Mouse (Mus musculus): ENCODE measurements at regions not wholly inside any gene's neighbourhood (a gene's known extent, or its start where the extent isn't known, plus 50 kb on each side); places are given as distances from the start of the nearest gene placed in this dataset.
A peak's percentile ranks its signal among the peaks of the same experiment; 100 is the strongest.

DNA sequence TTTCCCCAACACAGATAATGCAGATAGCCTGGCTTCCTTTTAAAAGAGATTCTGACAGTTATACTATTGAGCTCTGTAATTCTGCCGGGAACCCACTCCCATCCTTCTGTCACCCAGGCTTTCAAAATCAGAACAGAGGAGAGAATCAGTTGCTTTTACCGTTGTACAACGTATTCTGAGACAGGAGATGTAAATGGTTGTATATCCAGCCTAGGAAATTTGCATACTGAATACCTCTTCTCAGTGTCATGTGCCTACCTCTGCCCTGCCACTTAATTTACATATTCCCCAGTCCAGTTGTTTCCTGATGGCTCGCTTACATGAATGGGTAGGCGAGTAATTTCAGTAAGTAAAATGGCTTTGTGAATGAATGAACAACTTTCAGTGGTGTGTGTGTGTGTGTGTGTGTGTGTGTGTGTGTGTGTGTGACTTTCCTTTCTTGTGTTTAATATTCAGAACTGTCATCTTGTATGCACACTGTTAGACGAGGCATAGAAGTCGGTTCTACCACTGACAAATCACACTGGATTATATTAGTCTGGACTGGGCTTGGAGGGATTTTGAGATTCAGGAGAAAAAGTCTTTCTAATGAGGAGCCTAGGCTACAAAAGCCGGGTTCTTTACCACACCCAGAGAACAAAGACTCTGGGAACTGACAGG, 282.2 kb upstream of the Cdh6 start:
- no peak for DNase-seq
- intact Hi-C loops (cut with DNase I) = no loop called here

DNA sequence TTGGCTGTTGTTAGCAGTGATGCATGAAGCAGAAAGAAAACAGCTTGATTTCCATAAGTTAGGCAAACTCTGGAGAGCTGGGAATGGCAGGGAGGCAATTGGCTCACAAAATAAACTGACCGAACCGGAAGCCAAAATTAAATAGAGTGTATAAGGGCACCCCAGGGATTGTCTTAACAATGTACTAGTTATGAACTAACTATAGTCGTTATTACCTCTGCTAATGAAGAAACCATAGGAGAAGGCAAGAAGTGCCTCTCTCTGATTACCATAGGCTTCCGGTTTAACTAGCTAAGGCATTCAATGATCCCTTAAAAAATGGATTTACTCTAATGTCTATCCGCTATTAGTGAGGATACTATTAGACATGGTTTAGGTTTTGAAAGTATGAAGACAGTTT, 276.9 kb upstream of the Cdh6 start:
- intact Hi-C loops (cut with DNase I) = no loop called here
- no peak for DNase-seq

DNA sequence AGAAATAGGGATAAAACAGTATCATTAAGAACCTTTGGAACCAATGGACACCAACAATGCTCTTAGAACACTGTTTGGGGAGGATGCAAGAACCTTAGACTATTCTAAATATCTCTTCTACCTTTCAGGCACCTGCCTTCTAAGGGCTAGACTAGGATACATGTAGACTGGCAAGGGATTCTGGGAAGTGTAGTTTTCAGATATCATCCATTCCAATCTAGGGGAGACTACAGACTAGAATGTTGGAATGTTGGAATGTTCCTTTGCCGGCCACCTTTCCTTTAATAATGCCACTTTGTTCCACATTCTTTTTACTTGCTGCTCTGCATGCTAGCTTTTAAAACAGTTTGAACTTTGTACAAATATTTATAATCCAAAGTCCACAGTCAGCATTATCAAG, 261.1 kb upstream of the Cdh6 start:
- intact Hi-C loops (cut with DNase I) = no loop called here

DNA sequence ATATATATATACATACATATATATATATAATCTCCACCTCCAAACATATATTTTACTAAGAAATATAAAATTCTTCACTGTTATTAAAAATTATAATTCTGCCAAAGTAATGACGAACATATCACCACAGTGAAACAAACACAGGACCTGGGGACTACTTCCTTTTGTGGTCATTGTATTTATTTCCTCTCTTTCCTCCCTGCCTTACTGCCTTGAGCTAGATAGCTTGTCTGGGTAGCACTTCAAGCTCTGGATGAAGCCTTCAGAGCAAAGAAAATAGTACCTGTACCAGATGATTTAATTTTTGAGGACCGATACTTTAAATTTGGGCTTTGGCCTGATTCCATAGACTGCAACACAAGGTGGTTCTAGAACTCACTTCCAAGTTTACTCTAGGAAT, 259.5 kb upstream of the Cdh6 start:
- intact Hi-C loops (cut with DNase I) = no loop called here

More for the DNA sequence above, 261.1 kb upstream of the Cdh6 start:
- DNase-seq = no peak

DNA sequence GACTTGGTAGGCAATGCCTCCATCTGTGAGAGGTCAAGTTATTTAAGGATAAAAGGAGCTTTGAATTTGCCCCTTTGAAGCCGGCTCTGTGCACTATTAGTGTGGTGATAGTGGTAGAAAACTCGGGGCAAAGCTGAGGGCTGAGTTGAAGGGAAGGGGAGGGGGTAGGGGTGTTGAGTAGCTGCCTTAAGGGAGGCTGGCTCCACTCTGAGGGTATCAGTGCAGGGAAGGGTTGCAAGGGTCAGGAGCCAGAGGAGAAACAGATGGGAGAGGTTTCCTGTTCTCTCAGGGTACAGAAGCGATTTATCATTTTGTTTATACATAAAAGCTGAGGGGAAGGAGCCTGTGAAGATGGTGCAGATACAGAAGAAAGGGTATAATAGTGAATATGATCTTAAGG, 246.1 kb upstream of the Cdh6 start:
- DNase-seq = no peak
- intact Hi-C loops (cut with DNase I) = no loop called here

More for the DNA sequence above, 259.5 kb upstream of the Cdh6 start:
- no peak for DNase-seq

DNA sequence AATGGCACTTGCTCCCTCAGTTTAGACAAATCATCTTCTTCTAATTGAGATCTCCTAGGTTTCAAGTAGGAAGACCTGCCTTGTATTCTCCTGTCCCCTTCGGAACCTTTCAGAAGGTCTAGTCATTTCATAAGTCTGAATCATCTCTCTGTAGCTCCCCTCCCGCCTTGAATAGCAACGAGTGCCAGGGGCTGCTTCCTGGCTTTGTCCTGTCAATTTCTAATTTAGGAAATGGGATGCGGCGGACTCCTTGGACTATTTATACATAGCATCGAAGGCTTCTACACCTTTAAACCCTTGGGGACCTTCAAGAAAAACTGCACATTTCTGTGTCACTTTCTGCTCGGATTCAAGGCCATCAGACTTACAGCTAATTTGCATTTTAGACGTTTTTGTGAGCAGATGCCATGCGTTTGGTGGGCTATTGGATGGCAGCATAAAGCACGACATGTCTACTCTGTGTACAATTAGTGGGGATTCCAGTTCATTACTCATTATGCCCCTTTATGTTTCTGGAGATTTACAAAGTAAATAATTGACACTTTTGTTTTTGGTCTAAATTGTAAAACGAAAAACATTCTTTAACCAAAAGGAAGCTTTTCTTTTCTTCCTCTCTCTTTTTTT, 236.7 kb upstream of the Cdh6 start:
- peak in 1 of 2 experiments; percentile 3 for DNase-seq
- intact Hi-C loops (cut with DNase I) = no loop called here

DNA sequence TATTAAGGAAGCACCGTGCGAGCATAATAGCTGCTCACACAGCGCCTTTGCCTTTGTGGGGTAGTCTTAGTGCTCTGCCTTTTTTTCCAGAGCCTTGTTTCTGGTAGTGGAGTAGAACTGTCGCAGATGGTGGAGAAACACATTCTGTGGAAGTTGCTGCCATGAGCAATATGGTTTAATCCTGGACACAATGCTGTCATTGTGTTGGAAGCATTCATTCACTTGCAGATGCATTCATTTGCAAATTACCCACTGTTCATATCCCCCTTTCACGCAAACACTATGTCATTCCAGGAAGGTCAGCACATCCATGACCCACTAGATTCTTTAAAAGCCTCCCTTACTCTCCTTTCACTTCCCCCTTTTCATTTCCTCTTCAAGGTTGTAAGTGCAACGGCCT, 219.7 kb upstream of the Cdh6 start:
- DNase-seq = no peak

DNA sequence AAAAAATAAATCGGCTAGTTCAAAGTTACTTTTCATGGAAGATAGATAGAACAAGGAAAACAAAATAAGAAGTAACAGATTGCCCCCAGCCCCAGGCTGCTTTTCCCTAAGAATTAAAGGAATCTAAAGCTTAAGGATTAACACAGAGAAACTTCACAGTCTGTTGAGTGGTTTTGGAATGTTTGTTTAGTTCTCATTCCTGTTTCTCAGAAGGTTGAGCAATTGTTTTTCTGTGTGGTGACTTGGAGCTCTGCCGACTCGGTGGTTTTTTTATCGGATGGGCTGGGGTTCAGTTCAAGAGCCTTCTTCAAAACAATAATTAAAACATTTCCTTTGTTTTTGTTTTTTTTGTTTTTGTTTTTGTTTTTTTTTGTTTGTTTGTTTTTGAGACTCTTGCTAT, 217.9 kb upstream of the Cdh6 start:
- intact Hi-C loops (cut with DNase I) = no loop called here
- DNase-seq = no peak

More for the DNA sequence above, 219.7 kb upstream of the Cdh6 start:
- intact Hi-C loops (cut with DNase I) = no loop called here

DNA sequence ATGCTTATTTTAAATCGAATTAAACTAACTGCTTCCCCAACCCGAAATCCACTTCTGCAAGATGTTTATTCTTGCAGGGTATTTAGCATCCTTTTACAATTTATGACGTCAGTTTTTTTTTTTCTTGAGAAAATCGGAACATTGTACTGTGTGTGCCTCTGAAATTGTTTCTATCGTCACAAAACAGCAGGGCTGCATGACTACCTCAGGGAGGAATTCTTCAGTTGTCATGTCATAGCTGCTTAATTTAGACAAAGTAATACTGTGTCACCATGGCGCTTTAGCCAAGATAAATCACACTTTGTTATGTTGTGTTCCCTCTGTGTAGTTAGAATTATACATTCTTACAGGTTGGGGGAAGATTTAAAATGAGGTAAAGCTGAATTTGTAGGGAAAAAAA, 211.3 kb upstream of the Cdh6 start:
- peak in 1 of 2 experiments; percentile 1 for DNase-seq
- intact Hi-C loops (cut with DNase I) = no loop called here

DNA sequence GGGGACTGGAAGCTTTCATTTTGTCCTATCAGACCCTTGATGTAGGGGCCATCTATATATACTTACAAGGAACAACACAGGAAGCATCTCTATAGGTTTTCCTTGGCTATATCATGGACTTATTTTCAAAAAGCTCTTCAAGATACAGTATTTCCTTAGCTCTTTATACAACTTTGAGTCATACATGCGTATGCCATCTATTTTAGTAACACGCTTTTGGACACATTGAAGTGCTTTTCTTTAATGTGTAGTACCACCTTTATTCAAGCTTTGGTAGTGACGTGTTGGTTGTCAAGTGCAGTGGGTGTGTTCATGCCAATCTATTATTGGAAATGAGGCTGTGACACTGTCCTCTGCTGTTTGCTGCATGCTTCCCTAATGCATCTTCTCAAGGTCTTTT, 202.1 kb upstream of the Cdh6 start:
- DNase-seq = no peak
- intact Hi-C loops (cut with DNase I) = no loop called here

DNA sequence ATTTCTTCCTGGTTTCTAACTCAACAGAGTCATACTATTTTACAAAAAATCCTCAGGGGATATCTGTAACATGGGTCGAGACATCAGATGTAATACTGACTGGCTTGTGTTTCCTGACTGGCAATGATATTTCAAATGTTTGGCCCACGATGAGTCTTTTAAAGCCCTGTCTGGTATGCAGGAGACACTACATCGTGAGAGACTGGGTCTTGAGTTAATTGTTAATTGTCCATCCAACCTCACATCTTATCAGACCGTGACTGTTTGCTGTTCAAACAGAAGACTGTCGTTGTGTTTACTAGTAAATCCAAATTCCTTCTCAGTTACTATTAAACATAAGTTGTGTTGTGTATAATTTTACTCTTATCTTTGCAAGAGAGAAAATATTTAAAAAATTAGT, 195.3 kb upstream of the Cdh6 start:
- intact Hi-C loops (cut with DNase I) = no loop called here
- no peak for DNase-seq

DNA sequence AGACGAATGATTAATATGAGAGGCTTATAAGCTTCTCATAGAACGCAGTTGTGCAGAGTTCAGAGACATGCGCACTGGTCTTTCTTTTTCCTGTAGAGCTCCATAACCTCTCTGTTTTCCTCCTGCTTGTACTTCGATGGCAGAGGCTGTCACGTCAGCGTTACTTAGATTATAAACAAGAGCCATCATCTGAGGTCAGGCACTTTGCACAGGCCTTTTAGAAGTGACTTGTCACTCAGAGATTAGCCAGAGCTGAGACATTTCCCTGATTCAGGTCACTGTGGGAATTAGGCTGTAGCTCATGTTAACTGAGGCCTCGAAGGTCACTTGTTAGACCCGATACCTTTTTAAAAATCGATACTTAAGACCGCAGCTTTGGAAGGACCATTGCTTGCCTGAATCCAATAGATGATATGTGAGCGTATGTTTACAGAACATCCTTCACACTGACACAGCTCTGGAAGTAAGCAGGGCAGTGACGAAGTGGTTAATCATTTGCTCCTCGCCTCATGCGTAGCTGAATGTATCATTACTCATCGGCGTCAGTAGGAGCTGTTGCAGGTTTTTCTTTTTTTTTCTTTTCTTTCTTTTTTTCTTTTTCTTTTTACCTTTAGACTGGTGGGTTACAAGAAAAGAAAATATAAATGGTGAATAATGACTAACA, 193.9 kb upstream of the Cdh6 start:
- intact Hi-C loops (cut with DNase I) = no loop called here
- DNase-seq = no peak

DNA sequence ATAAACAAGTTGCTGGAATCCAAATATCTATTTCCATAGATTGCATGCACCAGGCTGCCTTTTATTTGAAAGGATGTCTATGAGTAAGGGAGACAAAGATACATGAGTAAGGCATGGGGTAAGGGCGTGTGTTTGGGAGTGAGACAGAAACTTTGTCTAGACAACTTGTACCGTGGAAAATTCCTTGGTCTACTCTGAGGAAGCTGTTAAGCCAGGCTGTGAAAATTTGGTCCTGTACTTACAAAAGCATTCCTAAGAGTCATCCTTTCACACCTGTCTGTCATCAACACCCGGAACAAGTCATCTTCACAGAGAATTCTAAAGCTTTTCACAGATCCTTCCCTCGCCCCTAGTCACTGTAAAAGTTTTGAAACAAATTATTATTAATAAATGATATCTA, 193.1 kb upstream of the Cdh6 start:
- DNase-seq = no peak
- intact Hi-C loops (cut with DNase I) = no loop called here

DNA sequence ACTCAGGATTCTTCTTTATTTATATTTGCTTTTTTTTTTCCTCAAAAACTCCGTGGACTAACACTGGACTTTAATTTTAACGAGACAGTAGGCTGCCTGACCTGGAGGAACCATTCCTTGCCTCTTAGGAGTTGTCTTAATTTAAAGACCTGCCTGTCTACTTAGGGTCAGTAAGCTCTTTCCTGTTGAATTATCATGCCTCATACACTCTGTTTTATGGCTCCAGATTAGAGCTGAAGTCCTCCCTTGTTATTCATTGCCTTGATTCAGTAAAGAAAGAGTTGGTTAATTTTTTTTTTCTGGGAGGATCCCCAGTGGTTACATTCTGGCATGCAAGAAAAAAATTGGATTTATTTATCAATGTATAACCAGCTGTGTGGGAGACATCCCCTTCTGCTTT, 187.3 kb upstream of the Cdh6 start:
- intact Hi-C loops (cut with DNase I) = no loop called here
- no peak for DNase-seq

DNA sequence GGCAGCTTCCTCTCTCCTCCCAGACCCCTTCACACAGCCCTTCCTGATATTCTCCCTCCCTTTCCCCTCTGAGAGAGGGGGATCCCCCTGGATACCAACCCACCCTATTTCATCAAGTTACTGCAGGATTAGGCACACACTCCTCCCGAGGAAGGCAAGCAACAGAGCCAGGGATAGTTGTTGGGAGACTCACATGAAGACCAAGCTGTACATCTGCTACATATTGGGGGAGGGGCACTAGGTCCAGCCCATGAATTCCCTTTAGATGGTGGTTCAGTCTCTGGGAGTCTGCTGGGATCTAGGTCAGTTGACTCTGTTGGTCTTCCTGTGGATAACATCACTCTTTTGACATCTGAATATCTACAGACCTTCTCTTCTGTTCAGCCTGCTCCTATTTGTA, 185.6 kb upstream of the Cdh6 start:
- DNase-seq = no peak
- intact Hi-C loops (cut with DNase I) = no loop called here

DNA sequence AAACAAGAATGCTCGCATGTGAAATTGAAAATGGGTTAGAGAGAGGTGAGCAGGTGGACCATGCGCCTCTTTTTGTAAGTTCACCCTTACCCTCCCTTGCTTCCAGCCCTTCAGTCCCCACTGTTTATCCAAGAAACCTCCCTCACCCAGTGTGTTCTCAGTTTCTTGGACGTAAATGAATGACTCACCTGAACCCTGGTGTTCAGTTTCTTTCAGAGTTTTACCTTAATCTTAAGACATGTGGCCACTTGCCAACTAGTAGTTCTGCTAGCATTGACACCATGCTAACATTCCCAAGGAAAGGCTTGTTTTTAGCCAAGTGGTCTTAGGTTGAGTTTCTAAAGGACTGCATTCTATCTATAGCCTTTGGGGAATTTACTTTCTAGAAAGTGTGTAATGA, 176.8 kb upstream of the Cdh6 start:
- intact Hi-C loops (cut with DNase I) = no loop called here

DNA sequence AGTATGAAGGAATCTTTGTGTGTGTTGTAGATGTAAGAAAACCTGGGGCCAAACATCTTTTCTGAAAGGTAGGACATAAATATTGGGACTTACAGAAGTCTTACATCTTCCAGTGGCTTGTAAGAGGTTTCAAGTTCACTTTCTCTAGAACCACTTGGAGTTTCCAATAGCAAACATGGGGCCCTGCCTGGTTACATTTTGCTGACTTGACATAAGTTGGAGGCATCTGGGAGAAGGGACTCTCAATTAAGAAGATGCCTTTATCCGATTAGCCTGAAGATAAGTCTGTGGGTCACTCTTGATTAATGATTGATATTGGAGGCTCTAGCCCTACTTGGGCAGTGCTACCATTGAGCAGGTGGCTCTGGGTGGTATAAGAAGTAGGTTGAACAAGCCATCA, 162.9 kb upstream of the Cdh6 start:
- intact Hi-C loops (cut with DNase I) = no loop called here

More for the DNA sequence above, 176.8 kb upstream of the Cdh6 start:
- no peak for DNase-seq

DNA sequence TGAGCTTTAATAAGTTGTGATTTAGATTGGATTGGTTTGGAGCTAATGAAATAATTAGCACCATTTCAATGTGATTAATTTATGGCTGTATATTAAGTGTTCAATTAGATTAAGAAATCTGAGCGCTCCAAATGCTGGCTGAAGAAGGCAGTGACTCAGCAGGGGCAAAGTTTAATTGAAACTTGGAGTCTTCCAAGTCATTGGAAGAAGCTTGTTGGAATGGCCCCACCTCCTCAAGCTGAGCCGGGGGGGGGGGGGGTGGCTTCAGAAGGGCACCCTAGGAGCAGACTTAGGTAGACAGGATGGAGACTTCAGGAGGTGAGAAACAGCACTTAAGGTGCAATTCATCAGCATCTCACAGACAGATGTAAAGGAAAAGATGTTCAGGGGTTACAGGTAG, 151.0 kb upstream of the Cdh6 start:
- intact Hi-C loops (cut with DNase I) = no loop called here
- DNase-seq = no peak

More for the DNA sequence above, 162.9 kb upstream of the Cdh6 start:
- DNase-seq = no peak

DNA sequence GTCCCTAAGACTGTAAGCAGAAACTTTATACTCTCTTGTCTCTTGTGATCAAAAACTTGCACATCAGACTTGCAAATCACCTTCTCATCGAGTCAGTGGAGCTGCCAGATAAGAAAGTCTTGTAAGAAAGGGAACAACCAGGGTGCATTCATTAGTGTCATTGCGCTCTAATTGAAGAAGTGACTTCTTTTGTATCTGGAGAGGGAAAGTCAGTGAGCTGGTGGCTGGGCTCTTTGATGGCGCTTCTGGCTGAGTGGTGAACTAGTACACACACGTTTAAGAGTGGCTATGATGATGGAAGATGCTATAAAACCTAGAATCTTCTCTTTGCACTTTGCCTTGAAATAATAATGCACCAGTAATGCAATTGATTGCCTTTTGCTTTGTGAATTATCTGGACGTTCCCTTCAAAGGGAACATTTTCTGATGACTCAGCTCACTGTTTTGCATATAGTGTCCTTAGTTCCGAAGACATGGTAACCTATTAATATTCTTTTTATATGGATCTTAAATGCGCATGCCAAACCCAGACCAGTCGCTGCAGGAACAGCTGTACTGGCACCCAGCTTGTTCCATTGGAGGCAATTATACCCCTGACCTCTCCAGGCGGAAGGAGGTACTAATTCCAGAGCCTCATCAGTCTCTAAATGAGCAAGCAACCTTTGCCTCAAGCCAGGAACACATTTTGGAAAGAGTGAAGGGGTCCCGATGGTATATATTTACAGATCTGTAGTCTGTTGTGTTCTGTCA, 147.3 kb upstream of the Cdh6 start:
- no peak for DNase-seq
- intact Hi-C loops (cut with DNase I) = no loop called here

DNA sequence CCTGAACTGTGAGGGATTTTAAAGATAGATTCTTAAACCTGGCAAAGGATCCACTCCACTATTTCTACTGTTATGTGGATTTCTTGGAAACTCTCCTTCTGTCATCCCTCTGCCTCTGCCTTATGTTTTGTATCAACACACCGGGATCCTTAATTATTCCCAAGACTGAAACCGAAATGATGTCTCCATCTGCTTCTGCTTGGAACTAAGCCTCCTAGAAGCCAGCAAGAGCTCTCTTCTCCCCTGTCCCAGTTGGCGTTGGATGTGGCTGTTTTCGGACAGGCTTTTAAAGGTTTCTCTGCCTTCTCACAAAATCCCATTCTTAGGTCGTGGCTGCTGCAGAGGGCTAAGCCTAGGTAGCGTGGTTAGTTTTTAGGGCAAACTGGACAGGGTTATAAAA, 131.1 kb upstream of the Cdh6 start:
- DNase-seq = no peak
- intact Hi-C loops (cut with DNase I) = no loop called here

DNA sequence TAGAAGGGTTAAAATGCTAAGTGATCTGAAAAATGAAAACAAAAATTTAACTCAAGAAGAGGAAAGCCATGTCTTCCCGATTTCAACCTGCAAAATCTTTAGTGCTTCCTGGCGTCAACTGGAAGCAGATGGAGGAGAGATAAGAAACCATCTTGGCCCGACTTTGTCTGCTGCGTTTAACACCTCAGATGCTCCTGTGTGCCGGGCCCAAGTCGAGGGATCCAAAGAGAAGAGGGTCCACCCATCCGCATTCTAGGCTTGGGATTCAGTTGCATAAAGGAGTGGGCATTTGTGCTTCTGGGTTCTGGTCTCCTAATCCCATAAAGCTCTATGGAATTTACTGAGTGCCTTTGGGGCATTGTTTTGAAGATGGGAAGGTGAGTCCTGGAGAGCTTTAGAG, 130.0 kb upstream of the Cdh6 start:
- intact Hi-C loops (cut with DNase I) = no loop called here
- DNase-seq = no peak
